Mouse (Mus musculus) megakaryocyte progenitor cell, adult 5-6 weeks (primary cell): ENCODE data around the gene Gm2042. TPM values are rescaled to one million over a fixed set of nuclear protein-coding genes. Genes with fewer than 3 reads are reported as not detected.
"Not testable (repeated sequence)": the region's sequence is repeated elsewhere in the genome, so short reads cannot be mapped to it uniquely, and the experiment has no call there.

Source experiments
- ATAC-seq: replicated peaks from 2 replicates; pipeline ENCODE4 v1.8.0; 2016; ENCODE audit warnings: mild to moderate bottlenecking, moderate TSS enrichment, inconsistent platforms; ENCODE audit not compliant: poor library complexity
- total RNA-seq, 2 experiments: library from RNA; stranded (forward) in 1 of 2; stranded (reverse) in 1 of 2; fragments of 157-497, 149-512 nt in 1 of 2; fragments of 200-1000 nt in 1 of 2; gene quantifications; 2 replicates each; pipeline versions ENCODE4 v1.2.3 to v1.2.4; 2015 to 2017

Gene Gm2042
- not detected in 2 replicates for total RNA-seq (2015)
- total RNA-seq (2017): not detected in 2 replicates

DNA sequence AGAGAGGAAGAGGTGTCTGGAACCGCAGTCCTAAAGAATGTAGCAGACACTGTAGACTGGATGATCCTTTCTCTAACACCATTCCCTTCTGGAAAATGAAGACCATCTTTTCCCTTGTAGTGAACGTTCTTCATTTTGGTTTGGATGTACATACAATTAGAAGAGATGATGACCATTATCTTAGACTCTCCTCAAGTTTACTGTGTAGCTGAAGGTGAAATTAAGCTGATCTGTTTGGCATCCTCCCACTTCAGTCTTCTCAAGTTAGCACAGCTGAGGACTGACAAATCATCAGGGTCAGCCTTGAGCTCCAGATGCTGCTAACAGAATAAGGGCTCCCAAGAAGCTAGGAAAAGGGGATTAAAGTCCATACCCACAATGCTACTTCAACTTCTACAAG lies at the start of gene Gm2042:
Gene Gm2042, plus strand, starts transcription at position 301 of the 400 bp plus-strand sequence.
- not testable (repeated sequence) for ATAC-seq

DNA sequence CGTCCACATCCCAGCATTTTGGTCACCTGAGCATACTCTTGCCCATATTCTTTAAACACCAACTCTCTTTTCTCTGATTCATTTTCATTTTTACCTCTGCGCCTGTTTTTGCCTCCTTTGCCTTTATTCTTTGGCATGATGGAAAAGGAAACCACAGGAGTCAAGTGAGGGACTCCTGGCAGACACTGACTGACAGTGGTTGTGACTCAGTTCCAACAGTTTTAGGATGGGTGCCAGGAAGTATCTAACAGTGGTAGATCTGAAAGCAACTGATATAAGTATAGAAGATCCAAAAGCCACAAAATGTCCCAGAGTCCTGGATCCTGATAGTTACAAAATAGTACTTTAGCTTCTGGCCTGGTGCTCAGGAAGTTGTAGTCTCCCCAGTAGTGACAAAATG lies 34.2 kb upstream of the Gm2042 start, which contains the start of gene Gm2035:
Gene Gm2035, minus strand, starts transcription at position 137 of the 400 bp plus-strand sequence.
- ATAC-seq: not testable (repeated sequence)

GRCm38 (mm10) chr12:87984000-87984399 lies 30.1 kb downstream of the Gm2042 start:
- ATAC-seq: not testable (repeated sequence)

DNA sequence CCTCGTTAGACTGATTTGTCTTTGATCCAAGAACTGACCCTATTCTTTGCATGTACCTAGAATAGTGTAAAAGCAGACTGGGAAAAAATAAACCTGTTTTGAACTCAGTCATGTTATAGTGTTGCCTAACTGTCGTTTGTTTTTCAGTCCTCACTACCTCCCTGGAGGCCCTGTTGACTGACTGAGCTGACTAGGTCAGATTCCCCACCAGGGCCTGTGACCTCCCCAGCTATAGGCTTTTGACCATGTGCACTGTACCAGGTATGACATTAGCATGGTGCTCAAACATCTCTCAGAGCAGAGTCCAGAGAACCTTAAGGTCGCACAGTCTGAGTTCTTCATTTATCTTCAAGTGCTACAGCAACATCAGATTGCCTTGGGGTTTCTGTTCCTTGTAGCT lies 50.2 kb downstream of the Gm2042 start:
- not testable (repeated sequence) for ATAC-seq

Other genes starting within 250 kb of the Gm2042 start
- not detected in 2 replicates for gene Gm21319, start 178.3 kb upstream of the Gm2042 start, total RNA-seq (2015)
- gene Gm21319, start 178.3 kb upstream of the Gm2042 start, total RNA-seq (2017): not detected in 2 replicates
- gene Gm21936, start 158.6 kb upstream of the Gm2042 start, total RNA-seq (2015): not detected in 2 replicates
- gene Gm21936, start 158.6 kb upstream of the Gm2042 start, total RNA-seq (2017): not detected in 2 replicates
- gene BB287469, start 137.5 kb upstream of the Gm2042 start, total RNA-seq (2015): not detected in 2 replicates
- gene BB287469, start 137.5 kb upstream of the Gm2042 start, total RNA-seq (2017): not detected in 2 replicates
- gene Gm2001, start 111.7 kb upstream of the Gm2042 start, total RNA-seq (2015): not detected in 2 replicates
- not detected in 2 replicates for gene Gm2001, start 111.7 kb upstream of the Gm2042 start, total RNA-seq (2017)
- not detected in 2 replicates for gene Gm2016, start 80.0 kb upstream of the Gm2042 start, total RNA-seq (2015)
- not detected in 2 replicates for gene Gm2016, start 80.0 kb upstream of the Gm2042 start, total RNA-seq (2017)
- not detected in 2 replicates for gene Gm2022, start 58.7 kb upstream of the Gm2042 start, total RNA-seq (2015)
- gene Gm2022, start 58.7 kb upstream of the Gm2042 start, total RNA-seq (2017): not detected in 2 replicates
- not detected in 2 replicates for gene Gm2035, start 34.2 kb upstream of the Gm2042 start, total RNA-seq (2015)
- not detected in 2 replicates for gene Gm2035, start 34.2 kb upstream of the Gm2042 start, total RNA-seq (2017)
- not detected in 2 replicates for gene Gm2075, start 57.8 kb downstream of the Gm2042 start, total RNA-seq (2015)
- not detected in 2 replicates for gene Gm2075, start 57.8 kb downstream of the Gm2042 start, total RNA-seq (2017)
- not detected in 2 replicates for gene Gm6803, start 64.7 kb downstream of the Gm2042 start, total RNA-seq (2015)
- not detected in 2 replicates for gene Gm6803, start 64.7 kb downstream of the Gm2042 start, total RNA-seq (2017)
- not detected in 2 replicates for gene Gm2056, start 72.9 kb downstream of the Gm2042 start, total RNA-seq (2015)
- not detected in 2 replicates for gene Gm2056, start 72.9 kb downstream of the Gm2042 start, total RNA-seq (2017)
- not detected in 2 replicates for gene Gm16368, start 129.6 kb downstream of the Gm2042 start, total RNA-seq (2015)
- not detected in 2 replicates for gene Gm16368, start 129.6 kb downstream of the Gm2042 start, total RNA-seq (2017)
- gene Gm10436, start 228.0 kb downstream of the Gm2042 start, total RNA-seq (2015): not detected in 2 replicates
- not detected in 2 replicates for gene Gm10436, start 228.0 kb downstream of the Gm2042 start, total RNA-seq (2017)